Mouse (Mus musculus): ENCODE results near the gene Ccdc84.
A peak's percentile ranks its signal among the peaks of the same experiment; 100 is the strongest.
"Not testable (repeated sequence)": the region's sequence is repeated elsewhere in the genome, so short reads cannot be mapped to it uniquely, and the experiment has no call there.

Gene Ccdc84

DNA sequence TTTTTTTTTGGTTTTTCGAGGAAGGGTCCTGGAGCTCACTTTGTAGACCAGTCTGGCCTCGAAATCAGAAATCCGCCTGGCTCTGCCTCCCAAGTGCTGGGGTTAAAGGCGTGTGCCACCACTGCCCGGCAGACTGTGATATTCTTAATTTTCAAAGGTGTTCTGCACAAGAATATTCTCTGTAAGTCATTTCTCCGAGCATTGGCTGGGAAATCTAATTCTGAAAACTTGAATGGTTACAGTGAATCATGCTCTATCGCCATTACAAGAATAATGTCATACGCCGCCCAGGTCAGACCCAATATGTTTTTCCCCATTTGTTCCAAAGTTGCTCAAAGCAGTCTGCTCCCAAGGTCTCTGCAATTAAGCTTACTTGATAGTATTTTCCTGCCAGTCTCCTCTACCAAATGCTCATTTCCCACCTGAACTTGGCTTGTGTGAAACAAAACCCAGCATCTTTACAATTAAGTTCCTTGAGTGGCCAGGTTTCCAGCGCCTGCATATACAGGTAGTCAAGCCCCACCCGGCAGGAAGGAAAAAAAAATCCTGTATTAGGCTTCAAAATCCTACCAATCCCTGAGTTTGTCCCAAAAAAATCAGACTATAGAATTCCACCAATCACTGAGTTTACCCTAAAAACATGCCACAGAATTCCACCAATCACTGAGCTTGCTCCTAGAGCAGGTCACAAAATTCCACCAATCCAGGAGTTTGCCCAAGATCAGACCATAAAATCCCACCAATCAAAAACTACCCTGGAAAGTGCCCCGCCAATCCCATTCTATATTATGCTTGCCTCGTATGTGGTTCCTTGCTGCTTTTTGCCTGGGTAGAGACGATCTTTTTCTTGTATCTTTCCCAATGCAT lies at the start of gene Ccdc84:
TSS of gene Ccdc84 (minus strand) at position 51 of the 867 bp plus-strand sequence.
- DNase-seq (ENCODE audit: extremely low read depth, low read depth), result no peak

DNA sequence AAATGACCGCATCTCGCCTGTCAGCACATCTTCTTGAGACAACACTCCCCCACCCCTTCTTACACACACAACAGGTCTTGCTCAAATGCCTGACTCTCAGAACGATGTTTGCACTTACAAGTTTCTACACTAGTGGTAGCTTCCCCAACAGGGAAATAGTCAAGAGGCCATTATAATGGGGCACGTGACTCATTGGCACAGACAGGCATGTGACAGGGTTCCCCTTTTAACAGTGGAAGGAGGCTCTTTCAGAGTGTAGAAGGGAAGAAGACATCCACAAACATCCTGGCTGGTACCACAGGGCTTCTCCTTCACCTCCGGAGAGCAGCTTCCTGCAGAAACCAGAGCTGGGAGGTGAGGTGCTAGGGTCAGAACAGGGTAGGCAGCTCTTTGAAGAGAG lies 43.6 kb upstream of the Ccdc84 start:
- DNase-seq (ENCODE audit: extremely low read depth, low read depth), result no peak

DNA sequence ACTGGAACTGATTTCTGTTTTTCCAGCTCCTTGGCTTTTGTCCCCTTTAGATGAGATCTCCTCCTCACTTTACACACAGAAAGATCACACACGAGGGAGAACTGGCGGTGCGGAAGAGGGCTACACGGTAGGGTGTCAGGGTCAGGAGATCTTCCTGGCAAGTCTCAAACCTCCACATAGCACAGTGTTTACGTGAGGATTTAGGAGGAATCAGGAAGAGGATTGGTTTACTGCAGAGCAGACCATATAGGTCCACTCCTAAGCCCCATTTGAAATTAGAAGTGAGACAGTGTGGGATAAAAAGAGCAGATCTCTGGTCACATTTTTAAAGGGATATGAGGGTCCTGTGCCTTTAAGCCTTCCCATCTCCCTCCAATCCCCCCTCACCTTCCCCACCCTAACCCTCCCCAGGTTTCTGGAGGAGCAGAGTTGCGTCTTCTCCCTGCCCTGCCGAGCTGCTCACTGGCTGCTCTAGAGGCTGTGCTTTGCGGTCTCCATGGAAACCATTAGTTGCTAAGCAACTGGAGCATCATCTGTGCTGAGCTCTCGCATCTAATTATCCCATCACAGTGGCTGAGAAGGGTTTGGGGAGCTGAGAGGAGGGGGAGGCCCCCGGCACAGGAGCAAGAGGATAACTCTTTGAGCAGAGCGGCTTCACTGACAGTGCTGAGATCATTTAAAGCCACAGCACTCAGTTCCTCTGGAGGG lies 38.8 kb upstream of the Ccdc84 start:
- no peak for DNase-seq (ENCODE audit: extremely low read depth, low read depth)

DNA sequence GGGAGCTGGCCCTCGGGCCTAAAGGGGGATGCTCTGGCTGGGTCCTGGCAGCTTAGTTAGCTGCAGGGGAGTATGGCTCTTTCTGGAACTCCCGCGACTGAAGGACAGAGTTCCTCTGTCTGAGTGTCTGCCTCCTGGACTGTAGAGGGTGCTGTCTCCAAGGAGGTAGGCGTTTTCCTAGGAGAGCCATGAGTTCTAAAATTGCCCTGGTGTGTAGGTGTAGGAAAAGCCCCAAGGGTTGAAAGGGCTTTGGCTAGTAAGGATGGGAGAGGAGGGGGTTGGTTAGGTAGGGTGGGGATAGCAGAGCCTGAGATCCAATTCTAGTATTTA lies 36.5 kb upstream of the Ccdc84 start, which contains the start of gene Upk2:
TSS of gene Upk2 (minus strand) at position 86 of the 330 bp plus-strand sequence.
- DNase-seq (ENCODE audit: extremely low read depth, low read depth), result no peak

DNA sequence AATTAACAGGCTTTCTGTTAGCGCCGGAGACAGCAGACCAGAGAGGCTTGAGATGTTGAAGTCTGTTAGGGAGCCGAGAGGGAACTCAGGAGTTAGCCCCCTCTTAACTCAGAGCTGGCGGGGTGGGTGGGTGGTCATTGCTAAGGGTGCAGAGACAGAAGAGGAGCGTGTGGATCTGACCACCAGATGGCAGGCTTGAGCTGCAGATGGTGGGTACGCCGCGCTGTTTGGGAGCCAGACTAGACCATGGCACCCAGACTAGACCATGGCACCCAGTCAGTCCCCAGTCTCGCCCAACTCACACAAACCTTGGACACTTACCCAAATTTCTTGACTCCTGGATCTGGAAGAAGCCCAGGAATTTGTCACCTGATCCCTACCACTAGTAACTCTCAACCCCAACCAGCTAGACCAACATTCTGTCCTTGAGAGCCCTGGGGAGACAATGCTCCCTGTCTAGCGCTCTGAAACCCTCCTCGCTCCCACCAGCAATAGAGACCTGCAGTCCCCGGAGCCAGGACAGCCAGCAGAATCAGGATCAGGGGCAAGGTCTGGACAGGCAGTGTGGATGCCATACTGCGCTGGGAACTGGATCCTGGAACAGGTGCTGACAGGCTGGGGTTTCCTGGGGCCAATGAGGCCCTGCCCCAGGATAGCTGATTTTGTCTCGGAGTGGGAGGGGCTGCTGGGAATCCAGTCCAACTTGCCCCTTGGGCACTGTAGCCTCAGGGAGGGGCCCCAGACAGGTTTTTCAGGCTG lies 35.9 kb upstream of the Ccdc84 start:
- DNase-seq (ENCODE audit: extremely low read depth, low read depth), result no peak

DNA sequence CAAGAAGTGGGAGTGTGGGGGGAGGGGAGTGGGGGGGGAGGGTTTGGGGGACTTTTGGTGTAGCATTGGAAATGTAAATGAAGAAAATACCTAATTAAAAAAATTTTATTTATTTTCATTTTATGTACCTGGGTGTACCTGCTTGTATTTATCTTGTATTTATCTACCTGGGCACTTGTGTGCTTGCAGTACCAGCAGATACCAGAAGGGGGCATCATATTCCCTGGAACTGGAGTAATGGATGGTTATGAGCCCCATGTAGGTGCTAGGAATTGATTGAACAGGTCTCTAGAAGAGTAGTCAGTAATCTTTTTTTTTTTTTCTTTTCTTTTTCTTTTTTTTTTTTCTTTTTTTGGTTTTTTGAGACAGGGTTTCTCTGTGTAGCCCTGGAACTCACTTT lies 32.0 kb upstream of the Ccdc84 start:
- DNase-seq (ENCODE audit: extremely low read depth, low read depth), result no peak

DNA sequence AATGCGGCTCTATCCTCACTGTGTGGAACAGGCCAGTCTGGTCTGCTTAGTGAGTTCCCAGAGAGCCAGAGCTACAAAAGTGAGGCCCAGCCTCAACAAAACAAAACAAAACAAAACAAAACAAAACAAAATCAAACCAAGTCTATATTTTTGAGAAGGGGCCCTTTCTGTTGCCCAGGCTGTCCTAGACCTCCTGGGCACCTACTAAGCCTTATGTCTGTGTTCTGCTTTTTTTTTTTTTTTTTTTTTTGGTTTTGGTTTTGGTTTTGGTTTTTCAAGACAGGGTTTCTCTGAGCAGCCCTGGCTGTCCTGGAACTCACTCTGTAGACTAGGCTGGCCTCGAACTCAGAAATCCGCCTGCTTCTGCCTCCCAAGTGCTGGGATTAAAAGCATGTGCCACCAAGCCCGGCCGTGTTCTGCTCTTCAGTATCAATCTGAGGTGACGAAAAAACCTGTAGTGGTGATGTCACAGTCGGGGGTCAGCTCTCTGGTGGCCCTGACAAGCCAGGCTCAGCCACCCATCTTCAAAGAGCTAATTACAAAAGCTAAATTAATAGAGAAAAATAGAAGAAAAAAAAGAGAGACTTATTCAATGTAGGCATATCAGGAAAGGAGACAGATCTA lies 26.1 kb upstream of the Ccdc84 start:
- DNase-seq (ENCODE audit: extremely low read depth, low read depth), result not testable (repeated sequence)

DNA sequence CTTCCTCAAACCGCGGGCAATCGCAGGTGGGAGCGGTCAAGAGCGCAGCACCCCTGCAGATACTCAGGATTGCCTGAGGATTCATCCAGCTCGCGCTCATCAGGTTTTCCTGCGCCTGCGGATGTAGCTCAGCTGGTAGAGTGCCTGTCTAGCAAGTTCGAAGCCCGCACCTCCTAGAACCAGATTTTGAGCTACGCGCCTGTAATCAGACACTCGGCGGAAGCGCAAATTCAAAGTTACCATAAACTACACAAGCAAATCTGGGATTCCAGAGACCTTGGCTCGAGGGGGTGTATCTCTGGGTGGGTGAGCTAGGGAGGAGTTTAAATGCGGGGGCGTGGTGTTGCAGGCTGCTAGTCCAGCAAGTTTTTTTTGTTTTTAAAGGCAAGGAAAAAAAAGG lies 22.6 kb upstream of the Ccdc84 start, which contains the start of gene Foxr1:
TSS of gene Foxr1 (minus strand) at position 176 of the 400 bp plus-strand sequence.
- DNase-seq (ENCODE audit: extremely low read depth, low read depth), result no peak

DNA sequence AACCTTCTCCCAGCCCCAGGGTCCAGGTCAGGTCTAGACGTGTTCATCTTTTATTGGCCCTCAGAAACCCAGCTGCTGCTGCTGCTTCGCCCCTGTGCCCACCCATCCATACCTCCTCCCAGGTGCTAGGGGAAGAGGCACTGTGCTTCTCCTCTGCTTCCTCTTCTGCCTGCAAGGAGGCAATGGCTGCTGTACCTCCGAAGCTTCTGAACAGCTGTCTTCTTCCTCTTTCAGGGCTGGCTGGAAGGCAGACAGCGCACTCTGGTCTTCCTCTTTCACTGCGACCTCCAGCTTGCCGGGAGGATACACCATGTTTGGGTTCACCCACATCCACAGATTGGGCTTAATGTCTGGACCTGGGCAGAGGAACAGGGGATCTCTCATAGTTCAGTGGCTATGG lies 17.4 kb upstream of the Ccdc84 start:
- peak; percentile 68 for DNase-seq (ENCODE audit: extremely low read depth, low read depth)

DNA sequence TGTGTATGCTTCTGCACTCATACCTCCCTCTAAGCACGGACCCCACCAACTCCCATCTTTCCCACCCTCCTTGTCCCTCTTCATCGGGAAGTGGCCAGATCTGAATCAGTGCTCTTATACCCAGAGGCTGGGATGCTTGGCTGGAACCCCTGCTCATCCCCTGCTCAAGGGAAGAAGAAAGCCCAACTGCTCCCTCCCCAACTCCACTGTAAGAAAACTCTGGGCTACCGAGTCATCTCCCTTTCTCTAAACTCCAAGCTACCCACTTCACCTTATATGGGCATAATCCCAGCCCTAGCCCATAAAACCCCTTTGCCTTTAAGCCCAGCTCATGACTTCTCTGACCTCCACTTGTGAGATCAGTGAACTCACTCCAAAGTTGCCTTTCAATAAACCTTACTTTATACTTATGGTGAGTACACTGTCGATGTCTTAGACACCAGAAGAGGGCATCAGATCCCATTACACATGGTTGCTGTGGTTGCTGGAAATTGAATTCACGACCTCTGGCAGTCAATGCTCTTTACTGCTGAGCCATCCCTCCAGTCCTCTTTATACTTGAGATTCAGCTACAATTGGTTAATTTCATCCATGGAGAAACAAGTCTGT lies 14.3 kb upstream of the Ccdc84 start:
- DNase-seq (ENCODE audit: extremely low read depth, low read depth), result no peak

DNA sequence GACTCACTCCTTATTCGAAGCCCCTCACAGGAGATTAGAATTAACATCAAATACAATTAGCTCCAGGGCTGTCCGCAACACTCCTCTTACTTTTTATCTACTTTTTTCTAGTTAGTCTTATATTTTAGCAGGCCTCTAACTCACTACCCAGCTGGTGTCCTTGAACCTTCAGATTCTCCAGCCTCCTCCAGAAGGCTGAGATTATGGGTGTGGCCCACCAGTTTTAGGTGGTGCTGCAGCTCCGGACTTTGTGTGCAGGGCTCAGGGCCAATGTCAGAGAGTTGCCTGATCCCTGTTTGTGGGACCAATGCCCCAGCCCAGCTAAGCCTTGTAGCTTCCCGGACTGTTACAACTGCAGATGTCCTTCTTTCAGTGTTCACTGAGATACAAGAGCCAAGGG lies 5.2 kb upstream of the Ccdc84 start:
- no peak for DNase-seq (ENCODE audit: extremely low read depth, low read depth)

DNA sequence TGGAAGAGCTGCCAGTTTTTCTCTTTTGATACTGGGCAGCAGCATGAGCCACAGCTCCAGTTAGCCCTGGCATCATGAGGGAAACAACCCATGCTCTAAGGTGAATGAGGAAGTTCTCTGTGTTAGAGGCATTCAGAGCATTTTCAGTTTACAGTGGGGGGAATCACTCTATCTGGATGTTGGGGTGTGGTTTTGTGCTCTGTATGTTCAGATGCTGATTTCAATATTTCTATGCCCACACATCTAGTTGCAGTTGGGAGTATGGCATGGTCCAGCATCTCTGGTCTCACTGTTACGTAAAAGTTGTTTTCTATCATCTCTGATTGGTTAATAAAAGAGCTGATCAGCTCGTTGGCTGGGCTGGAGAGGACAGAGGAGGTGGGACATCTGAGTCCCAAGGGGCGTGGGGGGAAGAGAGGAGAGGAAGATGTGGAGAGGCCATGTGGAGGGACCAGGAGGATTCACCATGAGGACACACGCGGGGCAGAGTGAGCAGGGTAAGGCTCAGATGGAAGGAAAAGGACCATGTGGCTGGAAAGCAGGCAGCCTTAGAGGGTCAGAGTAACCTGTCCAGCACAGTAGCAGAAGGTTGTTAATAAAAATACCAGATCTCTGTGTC lies 2.0 kb upstream of the Ccdc84 start:
- peak; percentile 88 for DNase-seq (ENCODE audit: extremely low read depth, low read depth)

DNA sequence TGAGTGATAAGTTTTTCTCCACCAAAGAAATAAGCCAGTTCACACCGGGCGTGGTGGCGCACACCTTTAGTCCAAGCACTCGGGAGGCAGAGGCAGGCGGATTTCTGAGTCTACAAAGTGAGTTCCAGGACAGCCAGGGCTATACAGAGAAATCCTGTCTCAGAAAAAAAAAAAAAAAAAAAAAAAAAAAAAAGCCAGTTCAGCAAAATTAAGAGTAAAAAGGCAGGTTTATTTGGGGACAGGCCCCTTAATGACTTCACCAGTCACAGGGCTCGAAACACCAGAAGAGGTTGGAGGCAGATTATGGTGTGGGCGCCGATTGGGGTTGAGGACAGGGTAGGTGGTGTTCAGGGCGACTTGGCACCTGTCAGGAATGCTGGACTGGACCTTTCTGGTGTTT lies 1.4 kb upstream of the Ccdc84 start:
- DNase-seq (ENCODE audit: extremely low read depth, low read depth), result not testable (repeated sequence)

DNA sequence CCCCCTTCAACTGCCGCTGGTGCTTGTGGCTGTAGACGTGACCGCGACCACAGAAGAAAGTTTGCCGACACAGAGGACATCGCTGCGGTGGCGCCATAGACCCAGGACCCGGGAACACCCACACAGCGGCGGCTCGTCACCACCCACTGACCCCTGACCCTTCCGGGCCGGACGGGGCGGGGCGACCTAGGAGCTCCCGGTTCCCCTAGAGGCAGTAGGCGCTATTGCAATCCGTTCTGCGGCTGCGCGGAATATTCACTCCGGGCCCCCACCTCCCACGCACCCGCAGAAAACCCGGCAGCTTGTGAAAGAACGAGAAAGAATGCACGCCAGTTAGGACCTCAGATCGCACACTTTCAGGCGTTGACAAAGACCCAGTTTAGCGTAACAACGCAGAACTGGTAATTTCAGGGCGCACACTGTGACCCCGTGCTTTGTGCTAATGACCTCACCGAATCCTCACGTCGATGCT lies 441 bp downstream of the Ccdc84 start:
- DNase-seq (ENCODE audit: extremely low read depth, low read depth), result no peak

DNA sequence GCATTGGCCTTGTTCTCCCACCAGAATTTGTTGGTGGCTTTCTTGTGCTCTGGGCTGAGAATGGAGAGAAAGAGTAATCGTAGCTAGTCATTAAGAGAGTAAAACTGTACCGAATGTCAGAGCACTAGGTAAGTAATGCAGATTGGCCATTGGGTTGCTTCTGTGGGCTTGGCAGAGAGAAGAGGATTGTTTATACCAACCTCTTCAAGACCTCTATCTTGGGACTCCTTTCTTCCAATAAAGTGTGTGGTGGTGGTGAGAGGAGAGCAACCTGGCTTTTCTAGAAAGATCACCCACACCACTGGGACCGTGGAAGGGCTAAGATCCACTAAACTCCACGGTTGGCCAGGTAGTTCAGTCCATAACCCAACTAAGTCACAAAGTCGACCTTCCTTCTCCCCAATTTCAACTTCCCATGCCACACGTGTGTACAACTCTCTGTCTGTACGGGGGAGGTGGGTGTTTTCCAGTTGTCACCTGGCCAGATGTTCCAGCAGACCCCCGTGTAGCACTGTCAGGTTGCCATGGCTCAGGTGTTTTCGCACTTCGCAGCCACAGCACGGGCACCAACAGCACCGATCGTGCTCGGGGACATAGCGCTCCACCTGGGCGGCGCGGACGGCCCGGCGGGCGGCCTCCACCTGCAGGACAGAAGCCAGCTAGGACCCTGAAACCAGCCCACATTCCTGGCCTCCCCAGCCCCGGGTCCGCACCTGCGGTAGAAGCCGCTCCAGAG lies 1.0 kb downstream of the Ccdc84 start:
- no peak for DNase-seq (ENCODE audit: extremely low read depth, low read depth)

DNA sequence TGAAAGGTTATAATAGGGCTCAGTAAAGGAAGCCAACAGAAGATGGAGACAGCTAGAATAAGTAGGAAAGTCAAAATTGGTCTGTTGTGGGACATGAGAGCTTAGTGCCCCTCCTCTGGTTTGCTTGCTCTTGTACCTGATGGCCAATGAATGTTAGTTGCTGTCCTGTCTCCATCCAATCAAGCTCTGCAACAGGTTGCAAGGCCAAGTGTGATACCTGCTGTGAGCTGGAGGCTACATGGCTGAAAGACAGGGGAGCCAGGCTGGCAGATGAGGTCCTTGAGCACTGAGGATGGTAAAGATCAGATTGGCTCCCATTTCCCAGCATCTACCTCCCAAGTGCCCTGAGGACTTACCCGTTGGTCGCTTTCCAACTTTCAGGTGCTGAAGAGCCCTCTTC lies 5.6 kb downstream of the Ccdc84 start:
- no peak for DNase-seq (ENCODE audit: extremely low read depth, low read depth)

DNA sequence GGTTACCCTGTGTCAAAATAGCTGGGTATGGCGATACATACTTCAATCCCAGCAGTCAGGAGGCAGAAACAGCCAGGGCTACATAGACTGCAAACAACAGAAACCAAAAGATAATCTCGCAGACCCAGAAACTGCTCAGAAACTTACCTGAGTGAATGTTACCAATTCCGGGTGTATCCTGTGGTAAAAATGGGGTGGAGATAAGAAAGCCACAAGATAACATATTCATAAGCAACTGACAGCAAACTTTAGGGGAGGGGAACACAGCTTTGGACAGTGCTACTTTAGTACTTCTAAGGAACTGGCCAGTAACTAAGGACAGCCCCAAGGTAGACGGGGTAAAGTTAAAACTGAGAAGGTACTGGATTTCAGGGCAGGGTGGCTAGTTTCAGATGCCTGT lies 6.1 kb downstream of the Ccdc84 start:
- DNase-seq (ENCODE audit: extremely low read depth, low read depth), result no peak

DNA sequence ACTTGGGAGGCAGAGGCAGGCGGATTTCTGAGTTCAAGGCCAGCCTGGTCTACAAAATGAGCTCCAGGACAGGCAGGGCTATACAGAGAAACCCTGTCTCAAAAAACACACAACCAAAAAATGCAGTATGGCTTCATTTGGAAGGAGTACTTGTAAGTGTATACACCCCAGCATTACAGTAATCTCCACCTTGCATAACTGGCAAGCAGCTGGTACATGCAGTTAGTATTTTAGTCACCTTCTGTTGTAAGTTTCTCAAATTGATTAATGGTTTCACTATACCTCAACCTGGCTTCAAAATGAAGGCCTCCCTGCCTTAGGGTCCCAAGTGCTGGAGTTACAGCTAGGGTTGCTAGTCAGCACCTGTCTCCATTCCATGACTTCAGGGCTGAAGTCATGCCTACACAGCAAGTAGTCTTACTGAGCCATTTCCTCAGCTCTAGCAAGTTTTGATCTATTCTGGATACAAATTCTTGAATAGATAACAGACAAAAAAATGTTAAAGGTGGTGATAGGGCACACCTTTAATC lies 6.7 kb downstream of the Ccdc84 start:
- DNase-seq (ENCODE audit: extremely low read depth, low read depth), result no peak

DNA sequence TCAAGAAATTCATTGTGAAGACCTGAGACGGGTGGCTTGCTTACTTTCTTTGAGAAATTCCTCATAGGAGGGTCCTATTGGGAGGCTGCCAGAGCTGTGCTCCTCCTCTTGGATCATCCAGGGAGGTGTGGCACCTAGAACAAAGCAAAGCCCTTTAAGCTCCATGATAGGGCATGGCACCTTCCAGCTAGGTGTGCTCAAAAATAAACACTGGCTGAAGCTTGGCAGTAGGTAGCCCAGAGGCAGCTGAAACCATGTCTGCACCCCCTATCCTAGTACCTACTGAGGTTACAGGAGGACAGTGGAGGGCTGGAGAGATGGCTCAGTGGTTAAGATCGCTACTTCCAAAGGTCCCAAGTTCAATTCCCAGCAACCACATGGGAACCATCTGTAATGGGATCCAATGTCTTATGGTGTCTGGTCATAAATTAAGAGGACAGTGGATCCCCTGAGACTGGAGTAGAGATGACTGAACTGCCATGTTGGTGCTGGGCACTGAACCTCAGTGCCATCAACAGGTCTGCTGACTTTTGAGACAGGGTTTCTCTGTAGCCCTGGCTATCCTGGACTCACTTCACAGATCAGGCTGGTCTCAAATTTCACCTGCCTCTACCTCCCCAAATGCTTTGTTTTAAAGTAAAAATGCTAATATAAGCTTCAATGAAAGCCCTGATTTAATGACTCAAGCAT lies 7.6 kb downstream of the Ccdc84 start:
- DNase-seq (ENCODE audit: extremely low read depth, low read depth), result no peak
